20 mouse cellular contexts compared by ENCODE assay signal in genomic region chr11:4087267-4087666, GRCm38 (mm10). TPM values are rescaled to one million over a fixed set of nuclear protein-coding genes. Genes with fewer than 3 reads are reported as not detected.
DNase-seq lines count a peak whose midpoint lies in the region; ATAC-seq lines count a peak whose summit lies in the region.
"Had no signal": no experiment of that assay in that cellular context is flagged by ENCODE, and none has a peak within 500 bp of the region (broad histone marks: within the 10 kb centered on the region; RNA-seq: fewer than 3 reads in every experiment).

No protein-coding gene starts in this region.

- 0 out of 2 replicates have a peak, but pooled peaks cover 4% of the 10 kb centered on the region for H3K27me3 ChIP-seq in hindbrain, embryonic 13.5 days
- H3K27me3 ChIP-seq in hindbrain, embryonic 10.5 days (ENCODE audit: insufficient read depth, poor library complexity, severe bottlenecking): no peaks in the 10 kb centered on the region
- no peaks in the 10 kb centered on the region for H3K27me3 ChIP-seq in midbrain, embryonic 16.5 days (ENCODE audit: control insufficient read depth, insufficient read depth, low read depth, low read length)
- H3K27me3 ChIP-seq in midbrain, embryonic 11.5 days (ENCODE audit: control insufficient read depth, insufficient read depth, low read length): no peaks in the 10 kb centered on the region
- no peaks in the 10 kb centered on the region for H3K27me3 ChIP-seq in neural tube, embryonic 14.5 days (ENCODE audit: control insufficient read depth, insufficient read depth, low read length)
- H3K27me3 ChIP-seq: limb, embryonic 15.5 days; neural tube, embryonic 12.5 days had no signal

- no peak overlapping the region for H3K4me3 ChIP-seq in hindbrain, embryonic 13.5 days
- H3K4me3 ChIP-seq in hindbrain, embryonic 10.5 days: no peak overlapping the region
- no peak overlapping the region for H3K4me3 ChIP-seq in midbrain, embryonic 16.5 days (ENCODE audit: low read depth, low read length)
- H3K4me3 ChIP-seq in midbrain, embryonic 11.5 days (ENCODE audit: low read depth, low read length): no peak overlapping the region
- no peak overlapping the region for H3K4me3 ChIP-seq in neural tube, embryonic 14.5 days (ENCODE audit: low read depth, low read length)
- H3K4me3 ChIP-seq: forebrain, embryonic 10.5 days; heart, embryonic 10.5 days; limb, embryonic 15.5 days; neural tube, embryonic 12.5 days had no signal

- no peak overlapping the region for H3K9ac ChIP-seq in hindbrain, embryonic 13.5 days
- H3K9ac ChIP-seq in midbrain, embryonic 16.5 days (ENCODE audit: low read depth, low read length): no peak overlapping the region
- no peak overlapping the region for H3K9ac ChIP-seq in midbrain, embryonic 11.5 days (ENCODE audit: low read length)
- no peak overlapping the region for H3K9ac ChIP-seq in neural tube, embryonic 14.5 days (replicated peaks; ENCODE audit: low read depth, low read length)
- H3K9ac ChIP-seq: limb, embryonic 15.5 days; neural tube, embryonic 12.5 days had no signal

- H3K4me1 ChIP-seq in hindbrain, embryonic 13.5 days (replicated peaks): peaks cover 6% of the 10 kb centered on the region; the same call in 1 of the 2 replicates
- no peaks in the 10 kb centered on the region for H3K4me1 ChIP-seq in hindbrain, embryonic 10.5 days (replicated peaks)
- H3K4me1 ChIP-seq in midbrain, embryonic 16.5 days (ENCODE audit: control insufficient read depth, insufficient read depth, low read length): no peaks in the 10 kb centered on the region
- H3K4me1 ChIP-seq in midbrain, embryonic 11.5 days (ENCODE audit: control insufficient read depth, insufficient read depth, low read length): no peaks in the 10 kb centered on the region
- H3K4me1 ChIP-seq in neural tube, embryonic 14.5 days (ENCODE audit: control insufficient read depth, insufficient read depth, low read length): no peaks in the 10 kb centered on the region
- H3K4me1 ChIP-seq: forebrain, embryonic 10.5 days; heart, embryonic 10.5 days; limb, embryonic 15.5 days; neural tube, embryonic 12.5 days had no signal

- H3K9me3 ChIP-seq in hindbrain, embryonic 13.5 days: 0 out of 2 replicates have a peak, but pooled peaks cover 4% of the 10 kb centered on the region
- 0 out of 2 replicates have a peak, but pooled peaks cover 3% of the 10 kb centered on the region for H3K9me3 ChIP-seq in hindbrain, embryonic 10.5 days
- H3K9me3 ChIP-seq in midbrain, embryonic 16.5 days (replicated peaks; ENCODE audit: control insufficient read depth, low read length, poor library complexity, severe bottlenecking): no peaks in the 10 kb centered on the region
- no peaks in the 10 kb centered on the region for H3K9me3 ChIP-seq in midbrain, embryonic 11.5 days (ENCODE audit: control insufficient read depth, low read length)
- no peaks in the 10 kb centered on the region for H3K9me3 ChIP-seq in neural tube, embryonic 14.5 days (ENCODE audit: control insufficient read depth, low read length)
- H3K9me3 ChIP-seq: limb, embryonic 15.5 days; neural tube, embryonic 12.5 days had no signal

- no peak for DNase-seq in hindbrain, embryonic 10.5 days (ENCODE audit: low spot score)
- no peak for DNase-seq in midbrain, embryonic 11.5 days (ENCODE audit: low spot score, missing footprints)
- DNase-seq in brain, adult 2 months (ENCODE audit: low read depth, low spot score): peak; percentile 88
- DNase-seq: adrenal gland, postnatal 10 days; cerebellum, adult 18-20 months; gastrocnemius, postnatal 36 days; heart, postnatal 10 days; kidney, adult 2 months; kidney, postnatal 14 days; lung, postnatal 10 days; thymus, postnatal 36 days had no signal

- ATAC-seq in hindbrain, embryonic 13.5 days (ENCODE audit: low FRiP score): no peak
- ATAC-seq in midbrain, embryonic 16.5 days: 0 out of 2 replicates have a peak, but pooled peaks have one; percentile 8
- ATAC-seq in midbrain, embryonic 11.5 days (ENCODE audit: low FRiP score): no peak
- ATAC-seq in neural tube, embryonic 14.5 days (ENCODE audit: low read depth): peak; percentile 51; the same call in 1 of the 2 replicates
- no peak for ATAC-seq in CD4-positive, CD25-positive, alpha-beta regulatory T cell, adult 4 months

- peak overlapping the region; percentile 35; the same call in 1 of the 2 replicates for H3K27ac ChIP-seq in hindbrain, embryonic 13.5 days
- H3K27ac ChIP-seq in hindbrain, embryonic 10.5 days: no peak overlapping the region
- H3K27ac ChIP-seq in midbrain, embryonic 16.5 days (ENCODE audit: low read length): no peak overlapping the region
- no peak overlapping the region for H3K27ac ChIP-seq in midbrain, embryonic 11.5 days (ENCODE audit: low read depth, low read length)
- H3K27ac ChIP-seq in neural tube, embryonic 14.5 days (ENCODE audit: low read depth, low read length): no peak overlapping the region
- H3K27ac ChIP-seq: forebrain, embryonic 10.5 days; heart, embryonic 10.5 days; limb, embryonic 15.5 days; neural tube, embryonic 12.5 days had no signal

- H3K36me3 ChIP-seq in hindbrain, embryonic 13.5 days: peaks cover 18% of the 10 kb centered on the region
- peaks cover 17% of the 10 kb centered on the region for H3K36me3 ChIP-seq in hindbrain, embryonic 10.5 days
- H3K36me3 ChIP-seq in midbrain, embryonic 16.5 days (ENCODE audit: control insufficient read depth, insufficient read depth, low read length): peaks cover 12% of the 10 kb centered on the region
- peaks cover 6% of the 10 kb centered on the region; the same call in 1 of the 2 replicates for H3K36me3 ChIP-seq in midbrain, embryonic 11.5 days (ENCODE audit: control insufficient read depth, insufficient read depth, low read length)
- H3K36me3 ChIP-seq in neural tube, embryonic 14.5 days (ENCODE audit: control insufficient read depth, insufficient read depth, low read length): no peaks in the 10 kb centered on the region

- no peak overlapping the region for H3K4me2 ChIP-seq in hindbrain, embryonic 13.5 days
- H3K4me2 ChIP-seq in midbrain, embryonic 16.5 days (ENCODE audit: low read length): no peak overlapping the region
- H3K4me2 ChIP-seq in midbrain, embryonic 11.5 days: no peak overlapping the region
- no peak overlapping the region for H3K4me2 ChIP-seq in neural tube, embryonic 14.5 days (ENCODE audit: low read depth, low read length)
- H3K4me2 ChIP-seq: limb, embryonic 15.5 days; neural tube, embryonic 12.5 days had no signal

- 45% methylated on average over 2 of the region's 2 CpGs for WGBS in hindbrain, embryonic 13.5 days
- 73% methylated on average over 2 of the region's 2 CpGs for WGBS in hindbrain, embryonic 10.5 days
- WGBS in midbrain, embryonic 16.5 days: 40% methylated on average over 2 of the region's 2 CpGs
- WGBS in midbrain, embryonic 11.5 days: 72% methylated on average over 2 of the region's 2 CpGs
- WGBS in neural tube, embryonic 14.5 days: 42% methylated on average over 2 of the region's 2 CpGs

RNA-seq across cellular contexts. Expression of gene Mtfp1, which starts 8.0 kb away (rescaled TPM):
- polyA plus RNA-seq in hindbrain, embryonic 13.5 days (2015; fragmentation: Nextera tagmentation; extraction: Ambion mirVana): 5.7 and 6.2 TPM in 2 replicates
- 8.7 and 9.9 TPM in 2 replicates for polyA plus RNA-seq in hindbrain, embryonic 10.5 days (2016; fragmentation: Nextera tagmentation; extraction: Ambion mirVana)
- polyA plus RNA-seq in midbrain, embryonic 16.5 days (2015; fragmentation: Nextera tagmentation; extraction: Ambion mirVana): 12.8 and 14.4 TPM in 2 replicates
- 5.7 TPM in 2 replicates for polyA plus RNA-seq in midbrain, embryonic 11.5 days (2014; fragmentation: Nextera tagmentation; extraction: Ambion mirVana)
- polyA plus RNA-seq in neural tube, embryonic 14.5 days (2014; fragmentation: Nextera tagmentation; extraction: Ambion mirVana): 8.4 and 12.3 TPM in 2 replicates
- 1 to 10 TPM; 1.2 to 1.8 TPM for polyA plus RNA-seq in CD4-positive, CD25-positive, alpha-beta regulatory T cell, adult 4 months (2017; shearing (Covaris generic))

RNA-seq across cellular contexts. Expression of gene Sec14l3, which starts 22.6 kb away (rescaled TPM):
- 0.08 and 0.35 TPM in 2 replicates for polyA plus RNA-seq in hindbrain, embryonic 13.5 days (2015; fragmentation: Nextera tagmentation; extraction: Ambion mirVana)
- not detected in 2 replicates for polyA plus RNA-seq in hindbrain, embryonic 10.5 days (2016; fragmentation: Nextera tagmentation; extraction: Ambion mirVana)
- polyA plus RNA-seq in midbrain, embryonic 16.5 days (2015; fragmentation: Nextera tagmentation; extraction: Ambion mirVana): 2.6 and 2.8 TPM in 2 replicates
- polyA plus RNA-seq in midbrain, embryonic 11.5 days (2014; fragmentation: Nextera tagmentation; extraction: Ambion mirVana): not detected in 2 replicates
- 0.10 and 0.37 TPM in 2 replicates for polyA plus RNA-seq in neural tube, embryonic 14.5 days (2014; fragmentation: Nextera tagmentation; extraction: Ambion mirVana)
- polyA plus RNA-seq in CD4-positive, CD25-positive, alpha-beta regulatory T cell, adult 4 months (2017; shearing (Covaris generic)): not detected
- polyA plus RNA-seq: forebrain, embryonic 10.5 days; heart, embryonic 10.5 days; limb, embryonic 15.5 days; liver, embryonic 16.5 days; neural tube, embryonic 12.5 days had no signal

RNA-seq across cellular contexts. Expression of gene Sec14l2, which starts 35.9 kb away (rescaled TPM):
- 2.3 and 3.4 TPM in 2 replicates for polyA plus RNA-seq in hindbrain, embryonic 13.5 days (2015; fragmentation: Nextera tagmentation; extraction: Ambion mirVana)
- polyA plus RNA-seq in hindbrain, embryonic 10.5 days (2016; fragmentation: Nextera tagmentation; extraction: Ambion mirVana): 2.6 and 3.0 TPM in 2 replicates
- 4.2 and 4.8 TPM in 2 replicates for polyA plus RNA-seq in midbrain, embryonic 16.5 days (2015; fragmentation: Nextera tagmentation; extraction: Ambion mirVana)
- 1.9 TPM in 2 replicates for polyA plus RNA-seq in midbrain, embryonic 11.5 days (2014; fragmentation: Nextera tagmentation; extraction: Ambion mirVana)
- polyA plus RNA-seq in neural tube, embryonic 14.5 days (2014; fragmentation: Nextera tagmentation; extraction: Ambion mirVana): 3.9 and 5.0 TPM in 2 replicates
- 1 to 10 TPM in 1 of 2 experiments, under 1 TPM in 1; 0.71 to 3.8 TPM for polyA plus RNA-seq in CD4-positive, CD25-positive, alpha-beta regulatory T cell, adult 4 months (2017; shearing (Covaris generic))

RNA-seq across cellular contexts. Expression of gene Rnf215, which starts 47.7 kb away (rescaled TPM):
- polyA plus RNA-seq in hindbrain, embryonic 13.5 days (2015; fragmentation: Nextera tagmentation; extraction: Ambion mirVana): 42.9 and 44.0 TPM in 2 replicates
- polyA plus RNA-seq in hindbrain, embryonic 10.5 days (2016; fragmentation: Nextera tagmentation; extraction: Ambion mirVana): 22.0 and 25.8 TPM in 2 replicates
- polyA plus RNA-seq in midbrain, embryonic 16.5 days (2015; fragmentation: Nextera tagmentation; extraction: Ambion mirVana): 52.0 and 53.6 TPM in 2 replicates
- polyA plus RNA-seq in midbrain, embryonic 11.5 days (2014; fragmentation: Nextera tagmentation; extraction: Ambion mirVana): 23.5 and 26.7 TPM in 2 replicates
- 51.0 and 53.3 TPM in 2 replicates for polyA plus RNA-seq in neural tube, embryonic 14.5 days (2014; fragmentation: Nextera tagmentation; extraction: Ambion mirVana)
- 10 to 100 TPM in 1 of 2 experiments, 1 to 10 TPM in 1; 7.3 to 11.2 TPM for polyA plus RNA-seq in CD4-positive, CD25-positive, alpha-beta regulatory T cell, adult 4 months (2017; shearing (Covaris generic))

RNA-seq across cellular contexts. Expression of gene Sec14l4, which starts 56.0 kb away (rescaled TPM):
- not detected in 2 replicates for polyA plus RNA-seq in hindbrain, embryonic 13.5 days (2015; fragmentation: Nextera tagmentation; extraction: Ambion mirVana)
- not detected in 2 replicates for polyA plus RNA-seq in hindbrain, embryonic 10.5 days (2016; fragmentation: Nextera tagmentation; extraction: Ambion mirVana)
- not detected in 2 replicates for polyA plus RNA-seq in midbrain, embryonic 16.5 days (2015; fragmentation: Nextera tagmentation; extraction: Ambion mirVana)
- polyA plus RNA-seq in midbrain, embryonic 11.5 days (2014; fragmentation: Nextera tagmentation; extraction: Ambion mirVana): not detected in 2 replicates
- not detected in 2 replicates for polyA plus RNA-seq in neural tube, embryonic 14.5 days (2014; fragmentation: Nextera tagmentation; extraction: Ambion mirVana)
- not detected for polyA plus RNA-seq in CD4-positive, CD25-positive, alpha-beta regulatory T cell, adult 4 months (2017; shearing (Covaris generic))
- polyA plus RNA-seq: forebrain, embryonic 10.5 days had no signal

Comparison
In these comparisons a context has a peak if more than half of its experiments do, and no peak if none do; other contexts are left out.
1. ATAC-seq: peak in midbrain, embryonic 16.5 days (single experiment) and neural tube, embryonic 14.5 days (single experiment); none in hindbrain, embryonic 13.5 days (single experiment), midbrain, embryonic 11.5 days (single experiment) and CD4-positive, CD25-positive, alpha-beta regulatory T cell, adult 4 months (single experiment).